9 mouse cellular contexts compared by ENCODE assay signal in the genomic region with DNA sequence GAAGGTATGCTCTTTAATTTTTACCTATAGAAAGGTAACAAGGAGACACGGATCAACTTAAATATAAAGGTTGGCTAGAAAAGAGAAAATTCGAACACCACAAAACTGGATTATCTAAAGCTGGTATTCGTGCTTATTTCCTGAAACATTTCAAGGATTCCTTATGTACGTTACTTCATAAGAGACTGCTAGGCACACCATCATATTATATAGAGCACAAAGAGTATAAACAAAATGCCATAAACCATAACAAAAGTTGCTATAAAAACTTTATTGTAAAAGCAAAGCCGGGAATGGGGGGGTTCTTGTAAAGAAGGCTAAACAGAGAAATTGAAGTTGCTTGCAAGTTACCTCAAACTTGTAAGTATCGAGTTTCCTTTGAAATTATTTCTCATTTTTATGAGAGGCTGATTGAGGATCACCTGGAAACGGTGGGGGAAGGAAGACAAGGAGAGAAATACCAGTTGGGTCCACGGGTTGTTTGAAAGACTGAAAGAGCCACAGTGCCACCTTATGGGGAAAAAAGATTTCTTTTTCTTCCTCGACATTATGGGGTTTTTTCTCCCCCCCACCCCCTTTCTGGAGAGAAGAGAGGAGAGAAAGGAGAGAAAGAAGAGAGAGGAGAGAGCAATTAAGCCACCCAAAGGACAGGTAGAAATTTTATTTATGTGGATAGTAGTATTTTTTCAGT. TPM values are rescaled to one million over a fixed set of nuclear protein-coding genes. Genes with fewer than 3 reads are reported as not detected.
DNase-seq lines count a peak whose midpoint lies in the region; ATAC-seq lines count a peak whose summit lies in the region.
"Had no signal": no experiment of that assay in that cellular context is flagged by ENCODE, and none has a peak within 500 bp of the region (broad histone marks: within the 10 kb centered on the region; RNA-seq: fewer than 3 reads in every experiment).

No protein-coding gene starts in this region.

- H3K4me3 ChIP-seq in forebrain, embryonic 11.5 days (ENCODE audit: low read depth, low read length) = no peak overlapping the region
- H3K4me3 ChIP-seq in forebrain, embryonic 10.5 days = no peak overlapping the region
- no peak overlapping the region for H3K4me3 ChIP-seq in lung, embryonic 16.5 days (ENCODE audit: low read length)
- peak overlapping the region; percentile 21; the same call in 1 of the 2 replicates for H3K4me3 ChIP-seq in embryonic facial prominence, embryonic 15.5 days (replicated peaks)
- no peak overlapping the region for H3K4me3 ChIP-seq in limb, embryonic 11.5 days (ENCODE audit: low read depth, low read length)

- no peak overlapping the region for H3K27ac ChIP-seq in forebrain, embryonic 11.5 days (ENCODE audit: low read depth, low read length)
- no peak overlapping the region for H3K27ac ChIP-seq in forebrain, embryonic 10.5 days
- H3K27ac ChIP-seq in lung, embryonic 16.5 days (ENCODE audit: low read length) = no peak overlapping the region
- H3K27ac ChIP-seq in embryonic facial prominence, embryonic 15.5 days (replicated peaks) = no peak overlapping the region
- no peak overlapping the region for H3K27ac ChIP-seq in limb, embryonic 11.5 days (replicated peaks; ENCODE audit: low read depth, low read length)

- H3K9ac ChIP-seq in forebrain, embryonic 11.5 days (ENCODE audit: low read length) = no peak overlapping the region
- no peak overlapping the region for H3K9ac ChIP-seq in lung, embryonic 16.5 days (ENCODE audit: low read length)
- H3K9ac ChIP-seq in embryonic facial prominence, embryonic 15.5 days = no peak overlapping the region
- H3K9ac ChIP-seq in limb, embryonic 11.5 days (ENCODE audit: low read length) = no peak overlapping the region

- no peaks in the 10 kb centered on the region for H3K27me3 ChIP-seq in forebrain, embryonic 11.5 days (ENCODE audit: control insufficient read depth, insufficient read depth, low read length)
- H3K27me3 ChIP-seq in forebrain, embryonic 10.5 days (ENCODE audit: poor library complexity, severe bottlenecking) = peaks cover 35% of the 10 kb centered on the region
- no peaks in the 10 kb centered on the region; the same call in 1 of the 2 replicates for H3K27me3 ChIP-seq in lung, embryonic 16.5 days (ENCODE audit: control insufficient read depth, insufficient read depth, low read depth, low read length)
- H3K27me3 ChIP-seq in embryonic facial prominence, embryonic 15.5 days = peaks cover 2% of the 10 kb centered on the region; the same call in 1 of the 2 replicates
- H3K27me3 ChIP-seq in limb, embryonic 11.5 days (ENCODE audit: control insufficient read depth, insufficient read depth, low read length) = no peaks in the 10 kb centered on the region
- H3K27me3 ChIP-seq: neural tube, embryonic 12.5 days had no signal

- peak; percentile 26; the same call in 1 of the 2 replicates for ATAC-seq in forebrain, embryonic 11.5 days (replicated peaks; ENCODE audit: low FRiP score)
- 0 out of 2 replicates have a peak, but pooled peaks have one; percentile 34 for ATAC-seq in lung, embryonic 16.5 days (ENCODE audit: low read depth)
- no peak for ATAC-seq in embryonic facial prominence, embryonic 15.5 days (ENCODE audit: insufficient number of reproducible peaks, low FRiP score, low TSS enrichment, low read depth)
- ATAC-seq in limb, embryonic 11.5 days (ENCODE audit: insufficient number of reproducible peaks, low FRiP score, low TSS enrichment, low read depth) = peak; percentile 44; the same call in 1 of the 2 replicates

- no peak overlapping the region for H3K4me2 ChIP-seq in forebrain, embryonic 11.5 days (ENCODE audit: low read depth, low read length, severe bottlenecking)
- peak overlapping the region; percentile 49 for H3K4me2 ChIP-seq in lung, embryonic 16.5 days (ENCODE audit: low read depth, low read length)
- H3K4me2 ChIP-seq in embryonic facial prominence, embryonic 15.5 days (replicated peaks) = peak overlapping the region; percentile 40
- H3K4me2 ChIP-seq in limb, embryonic 11.5 days (ENCODE audit: low read depth, severe bottlenecking) = no peak overlapping the region

- WGBS in forebrain, embryonic 11.5 days = 28% methylated on average over 9 of the region's 9 CpGs
- WGBS in forebrain, embryonic 10.5 days = 35% methylated on average over 9 of the region's 9 CpGs
- 17% methylated on average over 9 of the region's 9 CpGs for WGBS in lung, embryonic 16.5 days
- WGBS in embryonic facial prominence, embryonic 15.5 days = 18% methylated on average over 9 of the region's 9 CpGs
- 25% methylated on average over 9 of the region's 9 CpGs for WGBS in limb, embryonic 11.5 days

- no peak for DNase-seq in forebrain, embryonic 11.5 days (ENCODE audit: low spot score)
- DNase-seq in forebrain, embryonic 10.5 days (ENCODE audit: extremely low spot score, low spot score) = no peak
- no peak for DNase-seq in lung, adult 18-20 months
- peak; percentile 66 for DNase-seq in limb, embryonic 11.5 days (ENCODE audit: low spot score)
- DNase-seq in testis, postnatal 10 days (ENCODE audit: low spot score) = no peak
- DNase-seq in right cerebral cortex, postnatal 25 days = no peak

- no peaks in the 10 kb centered on the region for H3K9me3 ChIP-seq in forebrain, embryonic 11.5 days (ENCODE audit: control insufficient read depth, low read length)
- H3K9me3 ChIP-seq in forebrain, embryonic 10.5 days = no peaks in the 10 kb centered on the region
- no peaks in the 10 kb centered on the region for H3K9me3 ChIP-seq in lung, embryonic 16.5 days (ENCODE audit: control insufficient read depth, low read length)
- no peaks in the 10 kb centered on the region for H3K9me3 ChIP-seq in embryonic facial prominence, embryonic 15.5 days (replicated peaks)
- no peaks in the 10 kb centered on the region for H3K9me3 ChIP-seq in limb, embryonic 11.5 days (ENCODE audit: control insufficient read depth, low read length)
- H3K9me3 ChIP-seq: neural tube, embryonic 12.5 days had no signal

- H3K36me3 ChIP-seq in forebrain, embryonic 11.5 days (ENCODE audit: control insufficient read depth, insufficient read depth, low read length) = no peaks in the 10 kb centered on the region
- H3K36me3 ChIP-seq in forebrain, embryonic 10.5 days (replicated peaks) = no peaks in the 10 kb centered on the region
- H3K36me3 ChIP-seq in lung, embryonic 16.5 days (ENCODE audit: control insufficient read depth, insufficient read depth, low read length) = no peaks in the 10 kb centered on the region
- H3K36me3 ChIP-seq in embryonic facial prominence, embryonic 15.5 days = no peaks in the 10 kb centered on the region
- H3K36me3 ChIP-seq in limb, embryonic 11.5 days (ENCODE audit: control insufficient read depth, insufficient read depth, low read length) = no peaks in the 10 kb centered on the region
- H3K36me3 ChIP-seq: neural tube, embryonic 12.5 days had no signal

- peaks cover 8% of the 10 kb centered on the region for H3K4me1 ChIP-seq in forebrain, embryonic 11.5 days (replicated peaks; ENCODE audit: control insufficient read depth, insufficient read depth, low read length)
- peaks cover 34% of the 10 kb centered on the region for H3K4me1 ChIP-seq in forebrain, embryonic 10.5 days
- peaks cover 7% of the 10 kb centered on the region for H3K4me1 ChIP-seq in lung, embryonic 16.5 days (replicated peaks; ENCODE audit: control insufficient read depth, insufficient read depth, low read length)
- peaks cover 14% of the 10 kb centered on the region for H3K4me1 ChIP-seq in embryonic facial prominence, embryonic 15.5 days
- H3K4me1 ChIP-seq in limb, embryonic 11.5 days (ENCODE audit: control insufficient read depth, insufficient read depth, low read length) = no peaks in the 10 kb centered on the region; the same call in 1 of the 2 replicates

RNA-seq across cellular contexts. Expression of gene Map3k7, which starts 25.3 kb away (rescaled TPM):
- 48.2 and 50.0 TPM in 2 replicates for polyA plus RNA-seq in forebrain, embryonic 11.5 days (2014; fragmentation: Nextera tagmentation; extraction: Ambion mirVana)
- polyA plus RNA-seq in forebrain, embryonic 10.5 days (2016; fragmentation: Nextera tagmentation; extraction: Ambion mirVana) = 43.3 and 47.0 TPM in 2 replicates
- polyA plus RNA-seq in lung, embryonic 16.5 days (2015; fragmentation: Nextera tagmentation; extraction: Ambion mirVana) = 16.9 and 25.9 TPM in 2 replicates
- 28.8 and 30.1 TPM in 2 replicates for polyA plus RNA-seq in embryonic facial prominence, embryonic 15.5 days (2015; fragmentation: Nextera tagmentation; extraction: Ambion mirVana)
- 55.1 and 55.2 TPM in 2 replicates for polyA plus RNA-seq in limb, embryonic 11.5 days (2014; fragmentation: Nextera tagmentation; extraction: Ambion mirVana)

Comparison
In these comparisons a context has a peak if more than half of its experiments do, and no peak if none do; other contexts are left out.
1. H3K4me2 ChIP-seq: peak in lung, embryonic 16.5 days (single experiment) and embryonic facial prominence, embryonic 15.5 days (single experiment); none in forebrain, embryonic 11.5 days (single experiment) and limb, embryonic 11.5 days (single experiment).